Mouse (Mus musculus): ENCODE results near the gene Rbm4. TPM values are rescaled to one million over a fixed set of nuclear protein-coding genes. Genes with fewer than 3 reads are reported as not detected.
A peak's percentile ranks its signal among the peaks of the same experiment; 100 is the strongest.

Rbm4 gene
- polyA plus RNA-seq, 1 experiment from 2014 or later, result 69.6 TPM

GRCm38 (mm10) chr19:4810309-4810708, 16.6 kb upstream of the Rbm4 start:
- no peaks in the 10 kb centered on the region for H3K27me3 ChIP-seq (ENCODE audit: control insufficient read depth, insufficient read depth, low read length)
- no peak overlapping the region for H3K27ac ChIP-seq (ENCODE audit: low read depth, low read length)
- peak overlapping the region; percentile 82 for H3K9ac ChIP-seq (ENCODE audit: low read depth, low read length)
- H3K4me2 ChIP-seq (replicated peaks; ENCODE audit: low read depth, low read length), result peak overlapping the region; percentile 77
- H3K36me3 ChIP-seq (ENCODE audit: control insufficient read depth, insufficient read depth, low read length), result no peaks in the 10 kb centered on the region
- H3K4me1 ChIP-seq (ENCODE audit: control insufficient read depth, insufficient read depth, low read length), result peaks cover 21% of the 10 kb centered on the region
- H3K9me3 ChIP-seq (ENCODE audit: control insufficient read depth, low read length), result no peaks in the 10 kb centered on the region
- under 1% methylated on average over 14 of the region's 14 CpGs for WGBS
- ATAC-seq (ENCODE audit: low FRiP score, low TSS enrichment), result no peak
- peak overlapping the region; percentile 96 for H3K4me3 ChIP-seq (ENCODE audit: low read length)

GRCm38 (mm10) chr19:4803283-4803682, 9.6 kb upstream of the Rbm4 start:
- Histone ChIP-seq H3K9ac (ENCODE audit: low read depth, low read length) (no peak overlapping the region), H3K27ac (ENCODE audit: low read depth, low read length) (no peak overlapping the region), H3K4me1 (ENCODE audit: control insufficient read depth, insufficient read depth, low read length) (peaks cover 6% of the 10 kb centered on the region; the same call in 1 of the 2 replicates), H3K4me2 (replicated peaks; ENCODE audit: low read depth, low read length) (no peak overlapping the region), H3K4me3 (ENCODE audit: low read length) (no peak overlapping the region), H3K36me3 (ENCODE audit: control insufficient read depth, insufficient read depth, low read length) (peaks cover 57% of the 10 kb centered on the region), H3K27me3 (ENCODE audit: control insufficient read depth, insufficient read depth, low read length) (no peaks in the 10 kb centered on the region), H3K9me3 (ENCODE audit: control insufficient read depth, low read length) (no peaks in the 10 kb centered on the region)
- no peak for ATAC-seq (ENCODE audit: low FRiP score, low TSS enrichment)
- WGBS, result 78% methylated on average over 10 of the region's 10 CpGs

GRCm38 (mm10) chr19:4802691-4803091, 9.0 kb upstream of the Rbm4 start:
- Histone ChIP-seq H3K9me3 (ENCODE audit: control insufficient read depth, low read length) (no peaks in the 10 kb centered on the region), H3K4me3 (ENCODE audit: low read length) (no peak overlapping the region), H3K4me2 (replicated peaks; ENCODE audit: low read depth, low read length) (no peak overlapping the region), H3K27me3 (ENCODE audit: control insufficient read depth, insufficient read depth, low read length) (no peaks in the 10 kb centered on the region), H3K4me1 (ENCODE audit: control insufficient read depth, insufficient read depth, low read length) (0 out of 2 replicates have a peak, but pooled peaks cover under 1% of the 10 kb centered on the region), H3K27ac (ENCODE audit: low read depth, low read length) (no peak overlapping the region), H3K9ac (ENCODE audit: low read depth, low read length) (no peak overlapping the region), H3K36me3 (ENCODE audit: control insufficient read depth, insufficient read depth, low read length) (peaks cover 60% of the 10 kb centered on the region)
- WGBS, result 97% methylated on average over 7 of the region's 7 CpGs
- ATAC-seq (ENCODE audit: low FRiP score, low TSS enrichment), result no peak

- no peak overlapping the region for H3K27ac ChIP-seq (ENCODE audit: low read depth, low read length)
Measured at GRCm38 (mm10) chr19:4799083-4799482, 5.4 kb upstream of the Rbm4 start.

GRCm38 (mm10) chr19:4797846-4798245, 4.1 kb upstream of the Rbm4 start:
- H3K4me1 ChIP-seq (ENCODE audit: control insufficient read depth, insufficient read depth, low read length), result peaks cover 6% of the 10 kb centered on the region; the same call in 1 of the 2 replicates
- H3K4me2 ChIP-seq (replicated peaks; ENCODE audit: low read depth, low read length), result no peak overlapping the region
- H3K4me3 ChIP-seq (ENCODE audit: low read length), result no peak overlapping the region
- no peak overlapping the region for H3K27ac ChIP-seq (ENCODE audit: low read depth, low read length)
- H3K9ac ChIP-seq (ENCODE audit: low read depth, low read length), result no peak overlapping the region
- no peaks in the 10 kb centered on the region for H3K9me3 ChIP-seq (ENCODE audit: control insufficient read depth, low read length)
- 98% methylated on average over 2 of the region's 2 CpGs for WGBS
- H3K36me3 ChIP-seq (ENCODE audit: control insufficient read depth, insufficient read depth, low read length), result peaks cover 50% of the 10 kb centered on the region
- no peak for ATAC-seq (ENCODE audit: low FRiP score, low TSS enrichment)
- H3K27me3 ChIP-seq (ENCODE audit: control insufficient read depth, insufficient read depth, low read length), result no peaks in the 10 kb centered on the region

More at GRCm38 (mm10) chr19:4799083-4799482, 5.4 kb upstream of the Rbm4 start:
- Histone ChIP-seq H3K4me1 (ENCODE audit: control insufficient read depth, insufficient read depth, low read length) (peaks cover 6% of the 10 kb centered on the region; the same call in 1 of the 2 replicates), H3K9ac (ENCODE audit: low read depth, low read length) (no peak overlapping the region), H3K4me2 (replicated peaks; ENCODE audit: low read depth, low read length) (no peak overlapping the region), H3K4me3 (ENCODE audit: low read length) (no peak overlapping the region), H3K27me3 (ENCODE audit: control insufficient read depth, insufficient read depth, low read length) (no peaks in the 10 kb centered on the region), H3K9me3 (ENCODE audit: control insufficient read depth, low read length) (no peaks in the 10 kb centered on the region), H3K36me3 (ENCODE audit: control insufficient read depth, insufficient read depth, low read length) (peaks cover 62% of the 10 kb centered on the region)
- 95% methylated on average over 5 of the region's 5 CpGs for WGBS
- no peak for ATAC-seq (ENCODE audit: low FRiP score, low TSS enrichment)

- Histone ChIP-seq H3K27ac (ENCODE audit: low read depth, low read length) (no peak overlapping the region), H3K36me3 (ENCODE audit: control insufficient read depth, insufficient read depth, low read length) (peaks cover 44% of the 10 kb centered on the region), H3K4me2 (replicated peaks; ENCODE audit: low read depth, low read length) (no peak overlapping the region), H3K9ac (ENCODE audit: low read depth, low read length) (no peak overlapping the region), H3K4me3 (ENCODE audit: low read length) (no peak overlapping the region), H3K9me3 (ENCODE audit: control insufficient read depth, low read length) (no peaks in the 10 kb centered on the region), H3K27me3 (ENCODE audit: control insufficient read depth, insufficient read depth, low read length) (no peaks in the 10 kb centered on the region), H3K4me1 (ENCODE audit: control insufficient read depth, insufficient read depth, low read length) (peaks cover 17% of the 10 kb centered on the region)
- 54% methylated on average over 1 of the region's 1 CpGs for WGBS
- ATAC-seq (ENCODE audit: low FRiP score, low TSS enrichment), result no peak
Measured at GRCm38 (mm10) chr19:4795929-4796328, 2.2 kb upstream of the Rbm4 start.

GRCm38 (mm10) chr19:4793281-4793830, 345 bp downstream of the Rbm4 start:
- peaks cover 17% of the 10 kb centered on the region for H3K4me1 ChIP-seq (ENCODE audit: control insufficient read depth, insufficient read depth, low read length)
- no peaks in the 10 kb centered on the region for H3K9me3 ChIP-seq (ENCODE audit: control insufficient read depth, low read length)
- peak overlapping the region; percentile 84 for H3K9ac ChIP-seq (ENCODE audit: low read depth, low read length)
- WGBS, result under 1% methylated on average over 16 of the region's 16 CpGs
- H3K27me3 ChIP-seq (ENCODE audit: control insufficient read depth, insufficient read depth, low read length), result no peaks in the 10 kb centered on the region
- ATAC-seq (ENCODE audit: low FRiP score, low TSS enrichment), result peak; percentile 41
- peak overlapping the region; percentile 91 for H3K4me3 ChIP-seq (ENCODE audit: low read length)
- peaks cover 36% of the 10 kb centered on the region for H3K36me3 ChIP-seq (ENCODE audit: control insufficient read depth, insufficient read depth, low read length)
- H3K4me2 ChIP-seq (replicated peaks; ENCODE audit: low read depth, low read length), result peak overlapping the region; percentile 65
- H3K27ac ChIP-seq (ENCODE audit: low read depth, low read length), result peak overlapping the region; percentile 83

GRCm38 (mm10) chr19:4786313-4786712, 7.4 kb downstream of the Rbm4 start:
- Histone ChIP-seq H3K9me3 (ENCODE audit: control insufficient read depth, low read length) (no peaks in the 10 kb centered on the region), H3K27ac (ENCODE audit: low read depth, low read length) (no peak overlapping the region), H3K9ac (ENCODE audit: low read depth, low read length) (no peak overlapping the region), H3K4me1 (ENCODE audit: control insufficient read depth, insufficient read depth, low read length) (0 out of 2 replicates have a peak, but pooled peaks cover 1% of the 10 kb centered on the region), H3K4me2 (replicated peaks; ENCODE audit: low read depth, low read length) (no peak overlapping the region), H3K27me3 (ENCODE audit: control insufficient read depth, insufficient read depth, low read length) (no peaks in the 10 kb centered on the region), H3K36me3 (ENCODE audit: control insufficient read depth, insufficient read depth, low read length) (peaks cover 91% of the 10 kb centered on the region), H3K4me3 (ENCODE audit: low read length) (no peak overlapping the region)
- 78% methylated on average over 2 of the region's 2 CpGs for WGBS
- ATAC-seq (ENCODE audit: low FRiP score, low TSS enrichment), result no peak

- ATAC-seq (ENCODE audit: low FRiP score, low TSS enrichment), result no peak
- 93% methylated on average over 7 of the region's 7 CpGs for WGBS
- peaks cover 93% of the 10 kb centered on the region for H3K36me3 ChIP-seq (ENCODE audit: control insufficient read depth, insufficient read depth, low read length)
Measured at GRCm38 (mm10) chr19:4785206-4785605, 8.5 kb downstream of the Rbm4 start.

More at GRCm38 (mm10) chr19:4785206-4785605, 8.5 kb downstream of the Rbm4 start:
- Histone ChIP-seq H3K9me3 (ENCODE audit: control insufficient read depth, low read length) (no peaks in the 10 kb centered on the region), H3K27ac (ENCODE audit: low read depth, low read length) (no peak overlapping the region), H3K4me2 (replicated peaks; ENCODE audit: low read depth, low read length) (no peak overlapping the region), H3K27me3 (ENCODE audit: control insufficient read depth, insufficient read depth, low read length) (no peaks in the 10 kb centered on the region), H3K4me1 (ENCODE audit: control insufficient read depth, insufficient read depth, low read length) (no peaks in the 10 kb centered on the region), H3K9ac (ENCODE audit: low read depth, low read length) (no peak overlapping the region), H3K4me3 (ENCODE audit: low read length) (no peak overlapping the region)

All from kidney, embryonic 14.5 days (tissue).